Mouse (Mus musculus): ENCODE measurements at regions not wholly inside any gene's neighbourhood (a gene's known extent, or its start where the extent isn't known, plus 50 kb on each side); places are given as distances from the start of the nearest gene placed in this dataset.

- no peak for TF ChIP-seq CTCF (IDR thresholded peaks at IDR 0.05; ENCODE audit: control insufficient read depth, insufficient read depth, insufficient replicate concordance, low read depth, low read length)
- TF ChIP-seq POLR2A (IDR thresholded peaks at IDR 0.05; ENCODE audit: control insufficient read depth, low read depth, low read length): no peak
Measured at GRCm38 (mm10) chr13:53539797-53540196, 66.9 kb upstream of the Msx2 start.
